Mouse (Mus musculus): Measurements from ENCODE around the gene Cyp26a1. TPM values are rescaled to one million over a fixed set of nuclear protein-coding genes. Genes with fewer than 3 reads are reported as not detected.

Cyp26a1 gene
- total and polyA plus RNA-seq, 3 experiments: 0.27 to 0.33 TPM; not detected in 1

DNA sequence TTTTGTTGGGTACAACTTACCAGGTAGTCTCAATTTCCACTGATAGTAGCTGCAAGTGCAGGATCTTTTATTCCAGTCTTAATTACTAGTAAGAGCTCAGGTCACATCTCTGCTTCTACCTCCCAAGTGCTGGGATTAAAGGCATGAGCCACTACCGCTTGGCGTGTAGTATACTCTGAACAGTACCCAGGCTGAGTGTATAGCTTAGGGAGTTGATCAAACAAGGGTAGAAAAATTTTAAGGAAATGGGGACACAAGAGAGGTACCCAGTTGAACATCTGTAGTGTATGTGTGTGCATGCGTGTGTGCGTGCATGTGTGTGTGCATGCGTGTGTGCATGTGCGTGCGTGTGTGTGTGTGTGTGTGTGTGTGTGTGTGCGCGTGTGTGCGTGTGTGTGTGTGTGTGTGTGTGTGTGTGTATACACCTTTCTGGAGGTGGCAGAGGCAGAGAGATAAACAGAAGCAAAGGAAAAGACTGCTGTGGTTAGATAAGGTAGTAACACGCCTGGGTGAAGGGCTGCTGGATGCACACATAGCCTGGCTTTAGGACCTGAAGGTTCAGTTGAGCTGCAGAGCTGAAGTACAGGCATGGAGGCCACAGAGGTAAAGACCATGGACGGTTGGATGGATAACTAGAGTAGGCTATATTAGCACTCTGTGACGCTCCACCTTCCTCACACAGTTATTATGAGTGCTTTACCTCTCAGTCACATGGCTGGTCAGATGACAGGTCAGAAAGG is 29.6 kb upstream of the Cyp26a1 start:
- 82% methylated on average over 13 of the region's 13 CpGs for WGBS
- DNase-seq: no peak
- Histone ChIP-seq H3K4me3 (no peak overlapping the region), H3K79me2 (replicated peaks; ENCODE audit: control insufficient read depth, insufficient read depth, low read length) (no peaks in the 10 kb centered on the region), H3K36me3 (ENCODE audit: control insufficient read depth, insufficient read depth, low read length) (no peaks in the 10 kb centered on the region), H3K27ac (no peak overlapping the region), H3K4me1 (ENCODE audit: control insufficient read depth, insufficient read depth, low read length) (no peaks in the 10 kb centered on the region), H3K9ac (ENCODE audit: low read depth, low read length) (no peak overlapping the region), H3K27me3 (ENCODE audit: control insufficient read depth, insufficient read depth, low read length) (no peaks in the 10 kb centered on the region)
- intact Hi-C loops (cut with DNase I): no loop called here
- TF ChIP-seq EP300 (IDR thresholded peaks at IDR 0.05; ENCODE audit: insufficient read depth, low read depth, low read length) (no peak), POLR2A (IDR thresholded peaks at IDR 0.05; ENCODE audit: insufficient read depth, low read depth, low read length) (no peak), CTCF (IDR thresholded peaks at IDR 0.05) (no peak)

DNA sequence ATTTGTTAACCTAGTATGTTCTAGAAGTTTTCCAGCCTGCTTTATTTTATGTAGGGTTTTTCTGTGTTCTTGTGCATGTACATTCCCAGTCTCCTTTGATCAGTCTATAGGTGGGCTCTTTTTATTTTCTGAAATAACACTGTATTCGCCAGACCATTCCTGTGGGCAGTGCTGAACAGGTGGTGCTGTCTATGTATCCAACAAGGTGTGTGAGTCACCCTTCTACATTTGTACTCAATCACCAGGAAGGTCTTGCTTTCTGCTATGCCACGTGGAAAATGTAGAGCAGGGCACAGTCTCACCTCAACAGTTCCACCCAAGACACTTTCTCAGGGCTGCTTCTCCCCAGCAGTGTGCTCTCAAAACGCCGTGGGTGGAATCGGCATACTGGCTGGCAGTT is 28.9 kb upstream of the Cyp26a1 start:
- H3K79me2 ChIP-seq (replicated peaks; ENCODE audit: control insufficient read depth, insufficient read depth, low read length): no peaks in the 10 kb centered on the region
- no peak for DNase-seq
- 92% methylated on average over 5 of the region's 5 CpGs for WGBS

DNA sequence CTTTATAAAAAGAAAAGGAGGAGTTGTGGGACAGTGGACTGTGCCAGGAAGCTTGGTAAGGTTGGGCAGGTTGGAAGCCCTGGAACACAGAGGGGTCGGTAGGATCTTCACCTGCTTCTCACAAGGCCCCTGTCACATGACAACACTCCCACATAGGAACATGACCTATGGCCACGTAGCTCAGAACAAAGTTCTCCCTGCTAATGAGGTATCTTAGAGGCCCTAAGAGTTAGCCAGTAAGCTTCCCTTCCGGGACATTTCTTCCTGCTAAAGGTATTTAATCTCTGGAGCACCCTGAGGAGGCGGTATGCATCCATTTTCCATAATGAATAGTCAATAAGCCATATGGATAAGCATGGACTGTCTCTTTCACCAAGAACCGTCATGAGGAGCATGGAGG is 28.1 kb upstream of the Cyp26a1 start:
- H3K79me2 ChIP-seq (replicated peaks; ENCODE audit: control insufficient read depth, insufficient read depth, low read length): no peaks in the 10 kb centered on the region; the same call in 1 of the 2 replicates
- no peaks in the 10 kb centered on the region for H3K4me1 ChIP-seq (ENCODE audit: control insufficient read depth, insufficient read depth, low read length)
- H3K36me3 ChIP-seq (ENCODE audit: control insufficient read depth, insufficient read depth, low read length): no peaks in the 10 kb centered on the region
- H3K27ac ChIP-seq: no peak overlapping the region
- whole genome bisulfite sequencing: 81% methylated on average over 5 of the region's 5 CpGs
- TF ChIP-seq POLR2A (IDR thresholded peaks at IDR 0.05; ENCODE audit: insufficient read depth, low read depth, low read length) (no peak), CTCF (IDR thresholded peaks at IDR 0.05) (no peak), EP300 (IDR thresholded peaks at IDR 0.05; ENCODE audit: insufficient read depth, low read depth, low read length) (no peak)
- H3K4me3 ChIP-seq: no peak overlapping the region
- DNase-seq: no peak
- no peaks in the 10 kb centered on the region for H3K27me3 ChIP-seq (ENCODE audit: control insufficient read depth, insufficient read depth, low read length)
- H3K9ac ChIP-seq (ENCODE audit: low read depth, low read length): no peak overlapping the region
- intact Hi-C loops (cut with DNase I): no loop called here

More for the DNA sequence above, 28.9 kb upstream of the Cyp26a1 start:
- no peak overlapping the region for H3K4me3 ChIP-seq
- H3K36me3 ChIP-seq (ENCODE audit: control insufficient read depth, insufficient read depth, low read length): no peaks in the 10 kb centered on the region
- no peaks in the 10 kb centered on the region for H3K4me1 ChIP-seq (ENCODE audit: control insufficient read depth, insufficient read depth, low read length)
- no peaks in the 10 kb centered on the region for H3K27me3 ChIP-seq (ENCODE audit: control insufficient read depth, insufficient read depth, low read length)
- intact Hi-C loops (cut with DNase I): no loop called here
- TF ChIP-seq POLR2A (IDR thresholded peaks at IDR 0.05; ENCODE audit: insufficient read depth, low read depth, low read length) (no peak), EP300 (IDR thresholded peaks at IDR 0.05; ENCODE audit: insufficient read depth, low read depth, low read length) (no peak), CTCF (IDR thresholded peaks at IDR 0.05) (no peak)
- H3K9ac ChIP-seq (ENCODE audit: low read depth, low read length): no peak overlapping the region
- no peak overlapping the region for H3K27ac ChIP-seq

DNA sequence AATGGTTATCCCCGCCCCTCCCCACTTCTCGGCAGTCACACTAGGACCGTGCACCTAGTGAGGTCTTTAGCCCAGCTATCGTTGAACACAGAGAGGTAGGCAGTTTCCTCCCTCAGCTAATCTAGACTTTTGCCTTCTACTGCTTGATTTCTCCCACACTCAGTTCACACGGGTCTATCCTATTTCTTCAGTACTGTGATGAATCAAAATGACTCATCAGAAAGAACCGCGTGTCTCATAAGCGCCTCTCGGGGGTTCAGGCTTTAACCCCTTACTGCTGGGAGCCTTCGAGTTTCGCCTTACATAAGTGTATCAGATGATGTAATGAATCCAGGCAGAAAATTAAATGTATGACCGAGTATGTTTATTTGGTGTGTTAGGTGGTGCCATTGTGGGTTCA is 24.2 kb upstream of the Cyp26a1 start:
- Histone ChIP-seq H3K27me3 (ENCODE audit: control insufficient read depth, insufficient read depth, low read length) (no peaks in the 10 kb centered on the region), H3K79me2 (replicated peaks; ENCODE audit: control insufficient read depth, insufficient read depth, low read length) (no peaks in the 10 kb centered on the region; the same call in 1 of the 2 replicates), H3K4me1 (ENCODE audit: control insufficient read depth, insufficient read depth, low read length) (no peaks in the 10 kb centered on the region), H3K27ac (no peak overlapping the region), H3K36me3 (ENCODE audit: control insufficient read depth, insufficient read depth, low read length) (no peaks in the 10 kb centered on the region), H3K9ac (ENCODE audit: low read depth, low read length) (no peak overlapping the region), H3K4me3 (no peak overlapping the region)
- intact Hi-C loops (cut with DNase I): no loop called here
- 57% methylated on average over 12 of the region's 12 CpGs for WGBS
- TF ChIP-seq POLR2A (IDR thresholded peaks at IDR 0.05; ENCODE audit: insufficient read depth, low read depth, low read length): no peak
- no peak for TF ChIP-seq EP300 (IDR thresholded peaks at IDR 0.05; ENCODE audit: insufficient read depth, low read depth, low read length)
- no peak for TF ChIP-seq CTCF (IDR thresholded peaks at IDR 0.05)
- DNase-seq: no peak

DNA sequence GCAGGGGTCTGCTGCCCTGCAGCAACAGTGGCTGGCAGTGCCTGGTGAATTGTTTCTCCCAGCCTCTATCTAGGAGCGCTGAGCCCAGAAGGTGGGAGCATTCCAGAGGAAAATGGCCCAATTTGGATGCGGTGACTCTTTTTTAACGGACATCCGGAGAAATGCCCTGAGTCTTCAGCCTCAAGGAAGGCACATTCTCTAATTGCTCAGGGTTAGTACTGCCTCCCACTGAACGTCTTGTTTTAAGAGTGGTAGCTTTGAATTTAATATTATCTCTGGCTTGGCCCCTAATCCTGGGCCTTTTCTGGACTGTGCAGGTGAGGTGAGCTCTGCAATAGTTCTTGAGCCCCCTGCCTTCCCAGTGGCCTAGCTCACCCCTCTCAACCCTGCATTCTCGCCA is 12.3 kb upstream of the Cyp26a1 start, which contains the start of gene Cyp26c1:
Gene Cyp26c1 (plus strand): TSS at position 301 of the 400 bp plus-strand sequence.
- 75% methylated on average over 6 of the region's 6 CpGs for WGBS
- intact Hi-C loops (cut with DNase I): no loop called here
- Histone ChIP-seq H3K27ac (no peak within 1 kb of the TSS), H3K4me1 (ENCODE audit: control insufficient read depth, insufficient read depth, low read length) (no peaks in the 10 kb centered on the region), H3K36me3 (ENCODE audit: control insufficient read depth, insufficient read depth, low read length) (no peaks in the 10 kb centered on the region), H3K9ac (ENCODE audit: low read depth, low read length) (no peak within 1 kb of the TSS), H3K79me2 (replicated peaks; ENCODE audit: control insufficient read depth, insufficient read depth, low read length) (no peaks in the 10 kb centered on the region), H3K27me3 (ENCODE audit: control insufficient read depth, insufficient read depth, low read length) (no peaks in the 10 kb centered on the region), H3K4me3 (no peak within 1 kb of the TSS)
- TF ChIP-seq EP300 (IDR thresholded peaks at IDR 0.05; ENCODE audit: insufficient read depth, low read depth, low read length): no peak
- TF ChIP-seq CTCF (IDR thresholded peaks at IDR 0.05): no peak
- TF ChIP-seq POLR2A (IDR thresholded peaks at IDR 0.05; ENCODE audit: insufficient read depth, low read depth, low read length): no peak
- no peak for DNase-seq

DNA sequence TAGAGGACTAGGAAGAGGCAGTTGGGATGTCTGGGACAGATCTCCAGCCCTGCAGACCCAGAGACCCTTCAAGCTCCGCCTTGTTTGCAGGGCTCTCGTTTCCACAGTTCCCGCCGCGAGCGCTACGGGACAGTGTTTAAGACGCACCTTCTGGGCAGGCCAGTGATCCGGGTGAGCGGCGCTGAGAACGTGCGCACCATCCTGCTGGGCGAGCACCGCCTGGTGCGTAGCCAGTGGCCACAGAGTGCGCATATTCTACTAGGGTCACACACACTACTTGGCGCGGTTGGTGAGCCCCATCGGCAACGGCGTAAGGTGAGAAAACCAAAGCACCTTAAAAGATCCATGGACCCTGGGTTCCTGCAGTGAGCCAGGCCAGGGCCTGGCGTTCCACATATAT is 11.3 kb upstream of the Cyp26a1 start:
- Histone ChIP-seq H3K4me1 (ENCODE audit: control insufficient read depth, insufficient read depth, low read length) (no peaks in the 10 kb centered on the region), H3K9ac (ENCODE audit: low read depth, low read length) (no peak overlapping the region), H3K79me2 (replicated peaks; ENCODE audit: control insufficient read depth, insufficient read depth, low read length) (no peaks in the 10 kb centered on the region), H3K27me3 (ENCODE audit: control insufficient read depth, insufficient read depth, low read length) (no peaks in the 10 kb centered on the region), H3K36me3 (ENCODE audit: control insufficient read depth, insufficient read depth, low read length) (no peaks in the 10 kb centered on the region), H3K4me3 (no peak overlapping the region), H3K27ac (no peak overlapping the region)
- intact Hi-C loops (cut with DNase I): no loop called here
- WGBS: 64% methylated on average over 23 of the region's 23 CpGs
- TF ChIP-seq EP300 (IDR thresholded peaks at IDR 0.05; ENCODE audit: insufficient read depth, low read depth, low read length): no peak
- no peak for TF ChIP-seq CTCF (IDR thresholded peaks at IDR 0.05)
- TF ChIP-seq POLR2A (IDR thresholded peaks at IDR 0.05; ENCODE audit: insufficient read depth, low read depth, low read length): no peak
- no peak for DNase-seq

All from heart, adult 2 months (tissue).